Mouse (Mus musculus): Measurements from ENCODE around the gene Fam168a.
"Not testable (repeated sequence)": the region's sequence is repeated elsewhere in the genome, so short reads cannot be mapped to it uniquely, and the experiment has no call there.

Fam168a gene

GRCm38 (mm10) chr7:100706883-100707480 is 547 bp downstream of the Fam168a start:
- DNase-seq, result no peak

- DNase-seq, result no peak
These were observed 12.3 kb downstream of the Fam168a start for GRCm38 (mm10) chr7:100718741-100719140.

GRCm38 (mm10) chr7:100722268-100722667 is 15.8 kb downstream of the Fam168a start:
- peak; percentile 46 for DNase-seq

DNA sequence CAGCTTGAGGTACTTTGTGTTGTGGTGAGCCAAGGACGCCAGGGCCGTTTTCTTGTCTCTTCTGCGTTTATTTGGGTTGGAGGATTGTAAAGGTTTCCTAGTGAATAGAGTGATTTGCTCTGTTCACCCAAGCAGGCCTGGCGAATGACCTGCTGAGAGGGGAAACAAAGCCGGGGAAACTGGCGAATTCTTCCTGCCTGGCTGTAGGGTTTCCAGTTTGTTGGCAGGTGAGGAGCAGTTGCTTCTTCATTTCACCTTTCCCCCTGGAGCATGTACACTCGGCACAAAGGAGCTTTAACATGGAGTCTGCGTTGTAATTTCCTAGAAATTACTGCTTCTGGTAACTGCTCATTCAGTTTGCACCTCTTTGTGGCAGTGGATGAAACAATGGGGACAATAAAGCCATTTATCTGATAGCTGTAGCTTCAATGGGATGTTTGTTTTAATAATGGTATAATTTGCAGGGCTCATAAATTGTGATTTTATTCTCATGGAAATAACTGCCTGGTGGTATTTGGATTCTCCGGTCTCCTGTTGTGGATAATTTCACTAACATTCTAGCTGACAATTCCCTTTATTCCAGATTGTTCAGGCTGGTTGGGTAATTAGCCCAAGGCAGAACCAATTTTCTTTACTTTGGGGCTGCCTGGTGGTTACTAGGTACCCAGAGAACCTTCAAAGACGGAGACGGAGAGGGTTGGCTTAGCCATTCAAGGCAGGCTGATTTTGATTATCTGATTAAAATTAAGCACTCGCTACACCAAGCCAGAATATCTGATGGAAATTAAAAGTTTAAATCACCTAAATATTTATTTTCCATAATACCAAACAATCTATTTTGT is 17.2 kb downstream of the Fam168a start:
- DNase-seq, result peak; percentile 28

DNA sequence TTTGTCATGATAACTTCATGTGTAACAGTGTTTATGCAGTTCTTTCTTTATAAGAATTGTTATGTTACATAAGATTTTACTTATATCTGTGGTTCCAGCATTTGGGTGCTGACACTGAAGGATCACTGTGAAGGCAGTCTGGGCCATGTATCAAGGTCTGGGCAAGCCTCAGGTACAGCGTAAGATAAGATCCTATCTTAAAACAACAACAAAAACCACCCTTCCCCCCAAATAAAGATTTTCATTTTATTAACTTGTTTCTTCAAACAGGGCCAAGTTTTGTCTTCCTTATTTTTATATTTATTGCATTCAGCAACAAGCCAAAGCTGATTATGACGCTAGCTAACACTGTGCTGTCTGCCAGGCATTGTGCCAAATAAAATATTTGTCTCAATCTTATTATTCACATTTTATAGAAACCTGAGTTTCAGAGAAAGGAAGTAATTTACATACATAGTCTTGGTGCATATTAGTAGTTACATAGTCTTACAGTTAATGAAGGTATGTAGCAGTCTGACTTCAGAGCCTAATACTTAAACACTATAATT is 21.2 kb downstream of the Fam168a start:
- DNase-seq, result no peak

DNA sequence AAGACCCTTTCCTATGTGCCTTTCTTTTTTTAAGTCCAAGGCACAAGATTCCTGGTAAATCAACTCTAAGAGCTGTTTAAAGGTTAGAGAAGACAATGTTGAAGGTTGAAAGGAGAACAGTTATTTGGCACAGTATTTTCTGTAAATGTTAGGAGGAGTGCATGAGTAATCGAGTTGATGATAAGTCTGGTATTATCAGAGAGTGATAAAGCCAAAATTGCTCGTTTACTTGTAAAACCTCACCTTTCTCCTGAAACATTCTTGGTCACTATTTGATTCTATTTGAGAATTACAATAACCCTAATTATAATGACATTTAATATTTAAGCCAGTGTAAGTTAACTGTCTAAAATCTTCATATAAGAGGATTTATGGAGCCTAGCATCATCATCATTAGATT is 23.3 kb downstream of the Fam168a start:
- no peak for DNase-seq

- no peak for DNase-seq
These were observed 26.1 kb downstream of the Fam168a start for GRCm38 (mm10) chr7:100732341-100733050.

DNA sequence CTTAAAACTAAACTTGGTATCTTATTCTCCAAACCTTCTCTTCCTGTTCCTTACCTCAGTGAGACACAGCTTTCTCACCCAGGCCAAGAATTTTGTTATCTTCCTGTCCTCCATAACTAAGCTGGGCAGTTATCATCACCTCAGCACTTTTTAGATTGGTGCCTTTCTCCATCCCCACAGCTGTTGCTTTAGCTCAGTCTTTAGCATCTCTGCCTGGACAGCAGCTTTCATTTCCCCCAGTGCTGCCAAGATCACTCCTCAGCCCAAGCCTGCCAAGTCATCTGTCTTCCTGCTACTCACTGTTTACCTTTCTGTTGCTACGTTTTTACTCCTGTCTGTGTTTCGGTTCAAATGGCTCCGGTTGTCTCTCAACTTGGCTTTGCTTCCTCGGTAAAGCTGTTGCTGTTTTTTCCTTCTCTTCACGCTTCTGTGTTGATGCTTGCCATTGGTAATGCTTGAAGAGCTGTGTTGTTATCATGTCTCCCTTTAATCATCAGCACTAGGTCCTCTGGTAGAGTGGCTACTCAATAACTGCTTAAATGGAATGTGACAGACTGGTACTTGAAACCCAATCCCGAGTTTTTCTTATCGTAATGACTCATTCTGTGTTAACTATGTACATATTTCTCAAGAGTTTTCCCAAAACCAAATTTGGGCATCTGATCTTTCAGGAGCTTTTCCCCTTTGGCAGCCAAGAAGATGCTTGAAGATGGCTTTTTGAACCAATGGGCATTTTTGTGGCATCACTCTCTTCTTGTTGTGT is 26.8 kb downstream of the Fam168a start:
- peak; percentile 53 for DNase-seq

- DNase-seq, result no peak
These were observed 27.8 kb downstream of the Fam168a start for GRCm38 (mm10) chr7:100734201-100734600.

DNA sequence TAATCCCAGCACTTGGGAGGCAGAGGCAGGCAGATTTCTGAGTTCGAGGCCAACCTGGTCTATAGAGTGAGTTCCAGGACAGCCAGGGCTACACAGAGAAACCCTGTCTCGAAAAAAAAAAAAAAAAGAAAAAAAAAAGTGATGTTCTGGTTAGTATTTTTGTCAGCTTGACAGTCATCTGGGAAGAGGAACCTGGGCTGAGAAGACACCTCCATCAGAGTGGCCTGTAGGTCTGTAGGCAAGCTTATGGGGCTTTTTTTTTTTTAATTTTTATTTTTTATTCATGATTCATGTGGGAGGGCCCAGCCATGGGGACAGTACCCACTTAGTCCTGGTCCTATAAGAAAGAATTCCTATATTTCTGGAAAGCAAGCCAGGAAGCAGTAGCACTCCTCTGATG is 28.5 kb downstream of the Fam168a start:
- DNase-seq, result not testable (repeated sequence)

GRCm38 (mm10) chr7:100736131-100736530 is 29.7 kb downstream of the Fam168a start:
- DNase-seq, result no peak

- DNase-seq, result no peak
These were observed 37.9 kb downstream of the Fam168a start for GRCm38 (mm10) chr7:100744372-100744771.

- no peak for DNase-seq
These were observed 43.7 kb downstream of the Fam168a start for GRCm38 (mm10) chr7:100750101-100750500.

DNA sequence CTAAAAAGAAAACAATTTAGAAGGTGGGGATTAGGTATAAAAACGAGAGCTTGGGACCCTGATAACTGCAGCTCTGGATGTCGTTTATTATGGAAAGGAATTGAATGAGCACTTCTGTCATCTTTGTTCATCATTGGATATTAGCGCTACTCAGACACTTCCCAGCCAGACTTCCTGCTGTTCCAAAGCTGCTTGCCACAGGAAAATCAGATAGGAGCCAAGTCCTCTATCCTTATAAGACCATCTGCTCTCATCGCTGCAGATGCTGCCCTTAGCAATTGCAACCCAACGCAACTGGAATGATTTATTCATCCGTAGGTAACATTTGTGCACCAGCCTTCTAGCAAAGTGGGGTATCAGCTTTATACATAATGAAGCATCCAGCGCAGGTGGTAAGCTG is 52.3 kb downstream of the Fam168a start:
- DNase-seq, result peak; percentile 80

DNA sequence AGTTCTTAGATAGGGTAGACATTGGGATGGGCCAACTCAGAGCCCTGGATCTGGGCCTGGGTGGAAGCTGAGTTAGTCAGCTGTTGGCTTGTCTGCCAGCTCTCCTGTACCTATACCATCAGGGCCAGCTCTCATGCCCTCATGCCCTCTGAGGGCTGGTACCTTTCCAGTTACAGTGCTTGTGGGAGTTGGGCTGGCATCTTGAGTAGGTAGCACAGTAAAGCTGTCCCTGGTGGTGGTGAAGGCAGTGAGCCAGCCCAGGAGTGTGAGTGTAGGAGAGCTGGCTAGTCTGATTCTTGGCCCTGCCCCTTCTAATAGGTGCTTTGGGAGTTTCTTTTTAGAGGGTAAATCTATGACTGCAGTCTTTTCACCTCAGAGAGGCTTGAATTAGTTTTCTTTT is 56.3 kb downstream of the Fam168a start:
- DNase-seq, result peak; percentile 83

GRCm38 (mm10) chr7:100767568-100767967 is 61.1 kb downstream of the Fam168a start:
- DNase-seq, result no peak

- no peak for DNase-seq
These were observed 61.6 kb downstream of the Fam168a start for GRCm38 (mm10) chr7:100768009-100768408.

DNA sequence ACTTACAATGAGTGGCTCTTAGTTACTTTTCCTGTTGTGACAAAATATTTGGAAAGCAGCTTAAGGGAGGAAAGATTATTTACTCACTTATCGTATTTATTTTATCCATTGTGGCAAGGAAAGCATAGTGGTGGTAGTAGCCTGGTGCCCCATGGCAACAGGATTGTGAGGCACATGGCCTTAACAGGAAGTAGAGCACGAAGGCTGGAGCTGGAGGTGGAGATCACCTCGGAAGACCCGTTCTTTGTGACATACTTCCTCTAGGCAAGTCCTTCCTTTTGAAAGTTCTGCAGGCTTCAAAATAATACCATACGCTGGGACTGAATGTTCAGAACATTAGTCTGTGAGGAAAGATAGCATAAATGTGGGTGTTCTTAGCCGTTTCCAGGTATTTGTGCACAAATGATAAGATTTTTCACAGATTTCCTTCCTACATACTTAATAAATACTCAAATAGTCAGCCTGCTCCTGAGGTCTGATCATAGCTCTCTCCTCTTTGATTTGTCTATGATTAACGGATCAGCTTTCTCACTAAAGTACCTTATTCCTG is 63.2 kb downstream of the Fam168a start:
- no peak for DNase-seq

GRCm38 (mm10) chr7:100770669-100771341 is 64.4 kb downstream of the Fam168a start:
- no peak for DNase-seq

- no peak for DNase-seq
These were observed 67.8 kb downstream of the Fam168a start for GRCm38 (mm10) chr7:100774189-100774588.

DNA sequence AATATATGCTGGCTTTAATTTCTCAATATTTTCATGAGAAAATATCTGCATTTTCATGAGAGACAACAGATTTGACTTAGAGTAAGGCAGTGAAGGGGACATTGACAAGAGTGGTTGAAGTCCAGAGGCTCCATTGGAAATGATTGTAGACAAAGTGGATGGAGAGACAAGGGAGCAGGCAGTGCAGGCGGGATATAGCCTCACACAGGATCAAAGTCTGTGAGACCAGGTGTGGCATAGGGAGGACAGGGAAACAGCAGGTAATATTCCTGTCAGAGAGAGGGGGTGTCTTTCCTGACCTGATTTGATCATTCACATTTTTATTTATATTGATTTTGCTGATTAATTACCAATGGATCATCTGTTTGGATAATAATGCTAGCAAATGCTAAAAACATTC is 69.4 kb downstream of the Fam168a start:
- DNase-seq, result no peak

- no peak for DNase-seq
These were observed 73.8 kb downstream of the Fam168a start for GRCm38 (mm10) chr7:100780192-100780591.

Measured in cerebellum, adult 9-11 months (tissue).